Mouse (Mus musculus) heart, embryonic 16.5 days (tissue): ENCODE data around the gene Ipo8. TPM values are rescaled to one million over a fixed set of nuclear protein-coding genes. Genes with fewer than 3 reads are reported as not detected.

ENCODE experiments used
- ATAC-seq: fragments of 200-750 bp; cut with Nextera tagmentation; replicated peaks from 2 replicates; pipeline ENCODE4 v1.8.0; 2017; ENCODE audit warnings: moderate number of reproducible peaks; ENCODE audit not compliant: insufficient read depth, low FRiP score; ENCODE audit errors: extremely low read depth
- H3K27ac ChIP-seq: fragments of 300-500 bp; sonication (generic); 2 replicates; pipeline ENCODE4 v1.5.1; 2014; ENCODE audit warnings: mild to moderate bottlenecking, low read length, control low read depth, moderate library complexity
- H3K27me3 ChIP-seq: fragments of 300-500 bp; sonication (generic); 2 replicates; pipeline ENCODE4 v1.6.1; 2014; ENCODE audit warnings: low read length, mixed read lengths; ENCODE audit not compliant: control insufficient read depth, insufficient read depth
- H3K36me3 ChIP-seq: fragments of 300-500 bp; sonication (generic); 2 replicates; pipeline ENCODE4 v1.6.1; 2014; ENCODE audit not compliant: control insufficient read depth, insufficient read depth
- H3K4me1 ChIP-seq: fragments of 300-500 bp; sonication (generic); 2 replicates; pipeline ENCODE4 v1.6.1; 2014; ENCODE audit warnings: low read length, mixed read lengths; ENCODE audit not compliant: control insufficient read depth, insufficient read depth
- H3K4me2 ChIP-seq: fragments of 300-500 bp; sonication (generic); 2 replicates; pipeline ENCODE4 v1.6.1; 2014; ENCODE audit warnings: low read depth, mild to moderate bottlenecking, control low read depth, low read length
- H3K4me3 ChIP-seq: fragments of 300-500 bp; sonication (generic); 2 replicates; pipeline ENCODE4 v1.5.1; 2014; ENCODE audit warnings: mild to moderate bottlenecking, control low read depth, low read length
- H3K9ac ChIP-seq: fragments of 300-500 bp; sonication (generic); 2 replicates; pipeline ENCODE4 v1.6.1; 2014; ENCODE audit warnings: low read length, control low read depth
- H3K9me3 ChIP-seq: fragments of 300-500 bp; sonication (generic); replicated peaks from 2 replicates; pipeline ENCODE4 v1.6.1; 2016; ENCODE audit warnings: low read length; ENCODE audit not compliant: control insufficient read depth
- WGBS: fragments of 180-500 bp; shearing (Covaris S2); extraction: QIAGEN DNeasy Blood & Tissue Kit; methylation state at CpG from one replicate; pipeline ENCODE4 v1.1.7; 2014; 5-methylcytosine and 5-hydroxymethylcytosine counted together
- polyA plus RNA-seq: library from polyadenylated mRNA; unstranded; fragments of >200 nt; fragmentation: Nextera tagmentation; extraction: Ambion mirVana; gene quantifications from 2 replicates; pipeline ENCODE4 v1.2.1, GENCODE M21; 2015

Gene Ipo8
- polyA plus RNA-seq, 1 experiment from 2014 or later, result 13.1 TPM

DNA sequence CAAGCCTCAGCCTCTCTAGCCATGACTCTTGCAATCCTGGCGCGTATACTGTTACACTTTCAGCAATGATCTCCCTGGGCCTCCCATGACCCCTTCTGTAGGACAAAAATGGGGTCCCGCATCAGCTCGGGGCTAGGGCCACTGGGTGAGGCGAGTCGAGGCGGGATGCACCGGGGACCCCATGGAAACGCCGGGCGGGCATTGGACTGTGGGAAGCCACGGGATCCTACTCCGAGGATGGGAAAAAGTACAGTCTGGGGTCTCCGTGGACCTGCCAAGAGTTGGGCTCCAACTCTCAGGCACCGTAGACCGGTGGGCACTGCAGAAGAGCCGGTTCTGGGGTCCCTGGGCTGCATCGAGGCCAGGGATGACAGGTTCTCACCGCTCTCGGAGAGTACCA lies 97.3 kb downstream of the Ipo8 start:
- Histone ChIP-seq H3K4me3 (no peak overlapping the region), H3K9me3 (no peaks in the 10 kb centered on the region), H3K4me2 (no peak overlapping the region), H3K27ac (no peak overlapping the region), H3K27me3 (no peaks in the 10 kb centered on the region), H3K4me1 (no peaks in the 10 kb centered on the region), H3K36me3 (no peaks in the 10 kb centered on the region), H3K9ac (no peak overlapping the region)
- 89% methylated on average over 20 of the region's 20 CpGs for WGBS
- ATAC-seq, result no peak

DNA sequence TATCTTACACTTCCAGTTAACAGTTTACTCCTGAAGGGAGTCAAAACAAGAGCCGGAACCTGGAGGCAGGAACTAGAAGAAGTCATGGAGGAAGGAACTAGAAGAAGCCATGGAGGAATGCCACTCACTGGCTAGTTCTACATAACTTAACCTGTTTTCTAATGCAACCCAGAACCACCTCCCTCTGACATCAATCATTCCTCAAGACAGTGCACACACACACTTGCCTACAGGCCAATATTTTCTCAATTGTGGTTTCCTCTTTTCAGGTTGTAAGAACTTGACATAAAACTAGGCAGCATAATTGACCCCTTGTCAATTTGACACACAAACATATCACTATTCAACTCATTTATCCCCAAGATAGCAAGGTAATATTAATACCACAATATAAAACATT lies 98.3 kb downstream of the Ipo8 start:
- WGBS, result 59% methylated on average over 1 of the region's 1 CpGs
- H3K4me2 ChIP-seq, result no peak overlapping the region
- no peak overlapping the region for H3K27ac ChIP-seq
- H3K27me3 ChIP-seq, result no peaks in the 10 kb centered on the region
- H3K4me3 ChIP-seq, result no peak overlapping the region
- H3K9ac ChIP-seq, result no peak overlapping the region
- no peaks in the 10 kb centered on the region for H3K36me3 ChIP-seq
- no peak for ATAC-seq
- H3K4me1 ChIP-seq, result no peaks in the 10 kb centered on the region
- H3K9me3 ChIP-seq, result no peaks in the 10 kb centered on the region

DNA sequence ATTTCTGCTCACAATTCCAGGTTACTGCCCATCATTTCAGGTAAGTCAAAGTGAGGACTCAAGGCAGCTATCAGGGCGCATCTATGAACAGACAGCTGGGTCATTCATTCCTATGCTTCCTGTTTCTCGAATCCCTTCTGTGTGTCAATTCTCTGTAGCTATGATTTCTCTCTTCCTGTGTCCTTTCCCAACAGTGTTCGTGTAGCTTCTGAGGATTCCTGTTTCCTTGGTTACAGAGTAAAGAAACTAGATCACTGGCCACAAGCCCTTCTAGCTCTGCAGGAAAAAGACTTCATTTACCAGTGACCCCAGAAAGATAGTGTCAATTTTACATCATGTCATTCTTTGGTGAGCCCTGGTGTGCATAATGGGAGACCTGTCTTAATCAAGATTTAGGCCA lies 102.7 kb downstream of the Ipo8 start:
- H3K4me1 ChIP-seq, result no peaks in the 10 kb centered on the region
- H3K36me3 ChIP-seq, result no peaks in the 10 kb centered on the region
- H3K4me2 ChIP-seq, result no peak overlapping the region
- H3K4me3 ChIP-seq, result no peak overlapping the region
- ATAC-seq, result no peak
- no peaks in the 10 kb centered on the region for H3K27me3 ChIP-seq
- WGBS, result 49% methylated on average over 3 of the region's 3 CpGs
- no peak overlapping the region for H3K27ac ChIP-seq
- H3K9ac ChIP-seq, result no peak overlapping the region
- H3K9me3 ChIP-seq, result no peaks in the 10 kb centered on the region

DNA sequence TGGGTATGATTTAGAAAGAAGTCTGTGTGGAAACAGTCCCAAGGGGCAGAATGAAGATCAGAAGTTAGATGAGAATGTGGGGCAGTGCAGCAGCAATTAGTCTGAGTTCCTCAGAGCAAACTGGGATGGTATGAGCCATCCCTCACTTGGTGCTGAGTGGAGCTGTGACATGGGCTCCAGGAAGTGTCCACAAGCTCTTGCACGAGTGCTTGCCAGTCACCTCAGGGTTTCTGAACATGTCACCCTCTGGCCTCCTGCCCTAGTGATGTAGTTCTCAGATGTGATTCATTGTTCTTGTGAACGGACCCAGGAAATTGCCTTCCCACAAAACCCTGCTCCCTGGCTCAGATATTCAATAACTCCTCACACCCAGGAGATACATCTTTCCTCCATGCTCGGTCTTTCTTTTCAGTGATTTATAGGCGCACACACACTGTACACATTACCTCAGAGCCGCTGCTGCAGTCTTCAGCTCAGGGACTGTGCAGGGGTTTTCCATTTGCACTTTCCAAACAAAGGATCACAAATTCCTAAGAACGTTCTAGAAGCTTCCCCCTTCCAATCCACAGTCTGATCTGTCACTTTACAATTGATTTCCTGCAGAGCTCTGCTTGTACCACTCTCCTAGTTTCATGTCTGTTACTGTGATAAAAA lies 103.3 kb downstream of the Ipo8 start:
- Histone ChIP-seq H3K4me3 (no peak overlapping the region), H3K27ac (no peak overlapping the region), H3K4me2 (no peak overlapping the region), H3K36me3 (no peaks in the 10 kb centered on the region), H3K4me1 (no peaks in the 10 kb centered on the region), H3K27me3 (no peaks in the 10 kb centered on the region), H3K9ac (no peak overlapping the region), H3K9me3 (no peaks in the 10 kb centered on the region)
- no peak for ATAC-seq
- 56% methylated on average over 6 of the region's 6 CpGs for WGBS

DNA sequence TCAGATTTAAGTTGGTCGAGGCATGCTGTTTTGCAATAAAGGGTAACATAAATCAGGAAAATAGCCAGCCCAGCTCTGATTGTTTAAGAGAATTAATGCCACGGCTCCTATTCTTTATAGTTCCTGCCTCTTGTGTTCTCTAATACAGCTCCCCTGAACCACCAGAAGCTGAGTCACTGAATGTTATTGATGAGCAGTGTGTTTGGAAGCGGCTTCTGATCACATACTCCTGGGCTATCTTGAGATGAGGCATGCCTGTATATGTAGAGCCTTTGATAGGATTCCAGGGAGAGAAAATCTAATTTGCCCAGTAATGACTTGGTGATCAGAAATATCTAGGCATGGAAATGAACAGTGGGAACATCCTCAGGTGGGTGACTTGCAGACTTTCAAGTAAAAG lies 106.8 kb downstream of the Ipo8 start:
- H3K4me3 ChIP-seq, result no peak overlapping the region
- no peak overlapping the region for H3K27ac ChIP-seq
- no peaks in the 10 kb centered on the region for H3K36me3 ChIP-seq
- no peaks in the 10 kb centered on the region for H3K9me3 ChIP-seq
- H3K4me1 ChIP-seq, result no peaks in the 10 kb centered on the region
- no peak for ATAC-seq
- H3K4me2 ChIP-seq, result no peak overlapping the region
- 71% methylated on average over 3 of the region's 3 CpGs for WGBS
- H3K9ac ChIP-seq, result no peak overlapping the region
- H3K27me3 ChIP-seq, result no peaks in the 10 kb centered on the region

Other genes starting within 250 kb of the Ipo8 start
- gene Caprin2, start 64.8 kb upstream of the Ipo8 start, polyA plus RNA-seq, result 12.0 and 12.9 TPM in 2 replicates
- 54.4 and 56.3 TPM in 2 replicates for gene Sinhcaf, start 115.0 kb upstream of the Ipo8 start, polyA plus RNA-seq